Mouse (Mus musculus) MEL (cell line): ENCODE measurements around the gene Cltc.

ENCODE experiments used
- CHD1 ChIP-seq: IDR thresholded peaks from 2 replicates; pipeline ENCODE4 v1.6.1; 2012; ENCODE audit warnings: low read depth, mild to moderate bottlenecking, inconsistent platforms, low read length, improper control_type of control experiment
- CTCF ChIP-seq, 3 experiments: IDR thresholded peaks in 2 of 3; conservative IDR thresholded peaks in 1 of 3; 2 replicates each; pipeline ENCODE4 v1.5.1; 2011 to 2012; ENCODE audit warnings: low read length in 3 of 3, low read depth in 2 of 3, mild to moderate bottlenecking in 2 of 3, improper control_type of control experiment in 1 of 3, inconsistent platforms in 1 of 3, mixed read lengths in 1 of 3, moderate library complexity in 1 of 3; ENCODE audit not compliant: control insufficient read depth in 1 of 3, insufficient read depth in 1 of 3, poor library complexity in 1 of 3, severe bottlenecking in 1 of 3
- E2F4 ChIP-seq: IDR thresholded peaks from 2 replicates; pipeline ENCODE4 v1.6.1; 2011; ENCODE audit warnings: low read depth, low read length, improper control_type of control experiment, borderline replicate concordance
- EP300 ChIP-seq, 2 experiments: IDR thresholded peaks; 2 replicates each; pipeline ENCODE4 v1.6.1; 2011; ENCODE audit warnings: improper control_type of control experiment in 2 of 2, low read length in 2 of 2, low read depth in 1 of 2, mild to moderate bottlenecking in 1 of 2
- MAFK ChIP-seq: IDR thresholded peaks from 2 replicates; pipeline ENCODE4 v1.6.1; 2011; ENCODE audit warnings: low read depth, mild to moderate bottlenecking, low read length, improper control_type of control experiment, borderline replicate concordance
- MAZ ChIP-seq: IDR thresholded peaks from 2 replicates; pipeline ENCODE4 v1.6.1; 2012; ENCODE audit warnings: low read depth, mild to moderate bottlenecking, inconsistent platforms, low read length, improper control_type of control experiment
- POLR2A ChIP-seq, 2 experiments: IDR thresholded peaks; 2 replicates each; pipeline ENCODE4 v1.6.1; 2011 to 2012; ENCODE audit warnings: low read length in 2 of 2, mild to moderate bottlenecking in 2 of 2, control low read depth in 1 of 2, improper control_type of control experiment in 1 of 2, low read depth in 1 of 2, moderate library complexity in 1 of 2; ENCODE audit not compliant: control insufficient read depth in 1 of 2, insufficient read depth in 1 of 2, poor library complexity in 1 of 2
- RAD21 ChIP-seq: IDR thresholded peaks from 2 replicates; pipeline ENCODE4 v1.6.1; 2011; ENCODE audit warnings: mild to moderate bottlenecking, low read depth, low read length, improper control_type of control experiment
- USF2 ChIP-seq, 2 experiments: IDR thresholded peaks; 2 replicates each; pipeline ENCODE4 v1.6.1; 2011 to 2012; ENCODE audit warnings: improper control_type of control experiment in 2 of 2, low read length in 2 of 2, borderline replicate concordance in 1 of 2, inconsistent platforms in 1 of 2, low read depth in 1 of 2, mild to moderate bottlenecking in 1 of 2; ENCODE audit not compliant: insufficient read depth in 1 of 2
- ZC3H11A ChIP-seq: IDR thresholded peaks from 2 replicates; pipeline ENCODE4 v1.6.1; 2012; ENCODE audit warnings: low read depth, mild to moderate bottlenecking, inconsistent platforms, low read length, improper control_type of control experiment

GRCm38 (mm10) chr11:86678957-86679356 is 78.4 kb downstream of the Cltc start:
- TF ChIP-seq ZC3H11A (no peak), CHD1 (no peak), POLR2A (IDR thresholded peaks at IDR 0.05; ENCODE audit: control insufficient read depth in 1 of 2, insufficient read depth in 1 of 2, low read depth in 1 of 2, low read length in 2 of 2, poor library complexity in 1 of 2) (no peak), CTCF (IDR thresholded peaks at IDR 0.05 in 2 of 3, conservative IDR thresholded peaks at IDR 0.05 in 1 of 3; ENCODE audit: control insufficient read depth in 1 of 3, insufficient read depth in 1 of 3, low read depth in 2 of 3, low read length in 3 of 3, poor library complexity in 1 of 3, severe bottlenecking in 1 of 3) (no peak), E2F4 (no peak), EP300 (IDR thresholded peaks at IDR 0.05; ENCODE audit: low read depth in 1 of 2, low read length in 2 of 2) (no peak), MAZ (no peak), RAD21 (no peak), USF2 (IDR thresholded peaks at IDR 0.05; ENCODE audit: borderline replicate concordance in 1 of 2, insufficient read depth in 1 of 2, low read depth in 1 of 2, low read length in 2 of 2) (no peak), MAFK (no peak)
